Mouse (Mus musculus) urinary bladder, adult 2 months (tissue): Measurements from ENCODE around the gene Ercc2. TPM values are rescaled to one million over a fixed set of nuclear protein-coding genes. Genes with fewer than 3 reads are reported as not detected.

Source experiments
- polyA plus RNA-seq: library from polyadenylated mRNA; depleted of rRNA; stranded (reverse); fragments of >200 nt; gene quantifications from 2 replicates; pipeline ENCODE4 v1.2.3, GENCODE M21; 2012; rRNA removed

Gene Ercc2
- polyA plus RNA-seq, 1 experiment: 24.5 TPM

Other genes starting within 250 kb of the Ercc2 start
- gene Qpctl, start 232.7 kb upstream of the Ercc2 start, polyA plus RNA-seq: 11.1 and 13.1 TPM in 2 replicates
- gene Snrpd2, start 232.3 kb upstream of the Ercc2 start, polyA plus RNA-seq: 122 and 124 TPM in 2 replicates
- gene Gipr, start 215.9 kb upstream of the Ercc2 start, polyA plus RNA-seq: 0.09 and 0.28 TPM in 2 replicates
- gene Eml2, start 205.6 kb upstream of the Ercc2 start, polyA plus RNA-seq: 58.3 and 61.8 TPM in 2 replicates
- gene Gpr4, start 169.5 kb upstream of the Ercc2 start, polyA plus RNA-seq: 13.5 and 14.3 TPM in 2 replicates
- 18.1 and 19.4 TPM in 2 replicates for gene Opa3, start 153.7 kb upstream of the Ercc2 start, polyA plus RNA-seq
- gene Vasp, start 110.2 kb upstream of the Ercc2 start, polyA plus RNA-seq: 133 and 146 TPM in 2 replicates
- 0.04 and 0.29 TPM in 2 replicates for gene Ppm1n, start 101.9 kb upstream of the Ercc2 start, polyA plus RNA-seq
- 36.2 and 45.7 TPM in 2 replicates for gene Rtn2, start 99.4 kb upstream of the Ercc2 start, polyA plus RNA-seq
- gene Fosb, start 72.0 kb upstream of the Ercc2 start, polyA plus RNA-seq: 1.5 and 2.6 TPM in 2 replicates
- 42.3 and 47.5 TPM in 2 replicates for gene Ercc1, start 37.2 kb upstream of the Ercc2 start, polyA plus RNA-seq
- gene Cd3eap, start 22.5 kb upstream of the Ercc2 start, polyA plus RNA-seq: 8.9 and 9.8 TPM in 2 replicates
- 16.5 and 19.6 TPM in 2 replicates for gene Ppp1r13l, start 22.3 kb upstream of the Ercc2 start, polyA plus RNA-seq
- gene Klc3, start 22.1 kb downstream of the Ercc2 start, polyA plus RNA-seq: 6.5 and 7.9 TPM in 2 replicates
- 417 and 477 TPM in 2 replicates for gene Ckm, start 22.8 kb downstream of the Ercc2 start, polyA plus RNA-seq
- gene Mark4, start 76.8 kb downstream of the Ercc2 start, polyA plus RNA-seq: 13.3 and 19.4 TPM in 2 replicates
- gene Exoc3l2, start 81.3 kb downstream of the Ercc2 start, polyA plus RNA-seq: 8.4 and 10.2 TPM in 2 replicates
- gene Bloc1s3, start 126.4 kb downstream of the Ercc2 start, polyA plus RNA-seq: 6.6 and 7.4 TPM in 2 replicates
- 58.7 and 77.3 TPM in 2 replicates for gene Trappc6a, start 126.4 kb downstream of the Ercc2 start, polyA plus RNA-seq
- 1.5 and 1.6 TPM in 2 replicates for gene Nkpd1, start 135.8 kb downstream of the Ercc2 start, polyA plus RNA-seq
- gene Ppp1r37, start 181.1 kb downstream of the Ercc2 start, polyA plus RNA-seq: 61.4 and 64.8 TPM in 2 replicates
- gene Zfp296, start 195.3 kb downstream of the Ercc2 start, polyA plus RNA-seq: 6.2 and 7.0 TPM in 2 replicates
- gene Gemin7, start 195.6 kb downstream of the Ercc2 start, polyA plus RNA-seq: 69.0 TPM in 2 replicates
- gene Clasrp, start 222.5 kb downstream of the Ercc2 start, polyA plus RNA-seq: 68.9 and 76.5 TPM in 2 replicates
- gene Relb, start 247.4 kb downstream of the Ercc2 start, polyA plus RNA-seq: 22.5 and 23.5 TPM in 2 replicates